Mouse (Mus musculus): ENCODE data around the gene Rcvrn. TPM values are rescaled to one million over a fixed set of nuclear protein-coding genes. Genes with fewer than 3 reads are reported as not detected.
A peak's percentile ranks its signal among the peaks of the same experiment; 100 is the strongest.

Gene Rcvrn
- 1 to 10 TPM in 2 of 4 experiments, under 1 TPM in 2; 0.72 to 2.4 (median 1.0) TPM for total RNA-seq (2022)

DNA sequence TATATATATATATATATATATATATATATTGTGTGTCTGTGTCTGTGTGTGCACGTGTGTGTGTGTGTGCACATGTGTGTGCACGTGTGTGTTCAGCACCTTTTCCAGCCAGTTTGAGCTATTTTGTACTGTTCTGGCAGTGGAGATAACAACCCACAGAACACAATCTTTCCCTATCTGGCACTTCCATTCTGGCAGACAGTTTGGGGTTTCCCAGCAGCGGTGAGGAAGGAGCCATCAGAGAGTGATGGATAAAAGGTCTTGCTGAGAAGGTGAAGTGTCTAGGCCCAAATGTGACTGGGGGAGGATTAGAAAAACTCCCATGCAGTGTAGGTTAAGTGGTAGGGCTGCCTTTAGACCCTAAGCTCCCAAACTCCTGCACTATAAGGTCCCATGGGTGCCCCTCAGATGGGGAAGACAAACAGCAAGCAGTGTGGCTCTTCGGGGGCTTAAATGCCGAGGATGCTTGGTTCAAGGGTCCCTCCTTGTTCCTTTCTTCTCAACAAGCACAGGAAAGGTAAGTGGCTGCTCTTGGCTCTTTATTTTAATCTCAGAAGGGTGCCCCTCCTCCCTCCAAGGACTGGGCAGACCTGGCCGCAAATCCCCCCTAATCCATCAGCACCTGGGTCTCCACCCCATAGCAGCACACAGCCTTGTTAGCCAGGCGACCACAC is at the start of gene Rcvrn:
Gene Rcvrn, plus strand, starts transcription at position 624 of the 674 bp plus-strand sequence.
- no peak for DNase-seq (ENCODE audit: low spot score in 2 of 2)

DNA sequence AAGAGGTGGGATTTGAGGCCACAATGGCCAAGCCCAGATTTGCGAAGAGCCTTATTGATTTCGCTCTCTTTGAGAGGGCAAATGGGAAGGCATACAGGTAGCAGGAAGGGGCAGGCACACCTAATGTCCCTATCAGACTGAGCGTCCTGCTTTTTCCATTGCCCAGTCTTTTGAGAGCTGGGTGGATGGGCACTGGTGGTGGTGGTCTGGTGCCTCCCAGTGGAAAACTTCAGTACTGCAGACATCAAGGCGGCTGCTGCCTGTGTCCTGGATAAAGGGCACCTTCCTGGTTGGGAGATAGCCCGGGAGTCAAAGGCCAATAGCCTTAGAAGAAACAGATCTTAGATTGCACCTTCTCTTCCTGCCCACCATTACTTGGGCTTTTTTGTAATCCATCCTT is 47.4 kb upstream of the Rcvrn start:
- DNase-seq (ENCODE audit: low spot score in 2 of 2) = peak in 1 of 2 experiments; percentile 66

DNA sequence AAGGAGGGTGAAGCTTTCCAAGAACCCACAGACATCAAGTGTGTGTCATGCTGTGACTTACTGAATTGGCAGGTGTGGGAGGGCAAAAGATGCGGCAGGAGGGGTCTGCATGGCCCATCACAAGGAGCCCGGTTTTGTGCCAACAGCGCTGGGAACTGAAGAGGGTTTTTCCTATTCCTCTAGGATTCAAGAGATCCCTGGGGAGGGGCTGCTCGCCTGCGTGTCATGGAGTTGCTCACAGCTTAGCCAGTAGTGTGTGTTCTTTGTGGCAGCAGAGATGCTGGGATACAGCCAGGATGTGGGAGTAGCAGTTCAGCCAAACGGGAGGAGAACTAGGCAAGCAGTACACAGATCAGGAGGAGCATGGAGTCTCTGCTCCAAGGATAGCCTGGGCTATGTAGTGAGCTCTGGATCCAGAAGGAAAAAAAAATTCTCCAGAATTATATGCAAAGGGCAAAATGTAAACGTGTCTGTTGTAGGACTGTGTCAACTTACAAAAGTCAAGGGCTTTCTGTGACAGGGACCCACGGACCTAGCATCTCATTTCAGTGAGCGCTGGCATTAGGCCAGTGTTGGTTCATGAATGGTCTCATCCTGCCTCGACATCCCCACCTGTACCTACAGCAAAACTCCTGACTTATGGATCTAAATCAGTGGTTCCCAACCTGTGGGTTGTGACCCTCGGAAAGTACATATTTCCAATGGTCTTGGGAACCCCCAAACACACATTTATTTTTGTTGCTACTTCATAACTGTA is 46.3 kb upstream of the Rcvrn start:
- DNase-seq (ENCODE audit: low spot score in 2 of 2) = peak in 1 of 2 experiments; percentile 82

DNA sequence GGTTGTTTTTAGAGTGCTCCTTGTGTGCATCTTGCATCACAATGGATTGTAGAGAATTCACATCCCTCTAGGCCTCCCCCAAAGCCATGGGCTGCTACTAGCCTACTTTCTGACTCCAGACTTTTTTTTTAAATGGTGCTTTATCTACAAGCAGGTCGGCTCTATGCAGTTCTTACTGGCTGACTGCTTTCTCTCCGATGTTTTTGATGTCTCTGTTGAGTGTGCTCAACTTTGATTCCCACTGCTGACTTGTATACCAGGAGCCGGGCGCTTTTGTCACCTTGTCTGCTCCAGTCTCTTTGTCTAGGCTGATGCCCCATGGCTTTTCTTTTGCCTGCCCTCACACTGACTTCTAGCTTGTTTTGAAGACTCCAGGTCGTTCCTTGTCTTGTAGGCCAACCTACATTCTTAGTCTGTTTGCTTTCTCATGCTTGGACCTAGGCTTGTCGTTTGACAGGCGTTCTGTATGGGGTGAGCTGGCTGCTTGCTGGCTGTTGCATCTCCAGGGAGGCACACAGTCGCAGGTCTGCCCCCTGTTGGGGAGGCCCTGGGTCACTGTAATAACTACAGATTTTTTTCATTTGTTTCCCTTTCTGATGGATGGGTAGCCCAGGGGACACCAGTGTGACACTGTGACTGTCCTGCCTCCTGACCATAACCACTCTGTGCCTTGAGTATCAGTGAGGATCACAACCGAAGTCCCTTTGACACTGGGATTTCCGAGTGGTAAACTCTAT is 45.0 kb upstream of the Rcvrn start:
- no peak for DNase-seq (ENCODE audit: low spot score in 2 of 2)

DNA sequence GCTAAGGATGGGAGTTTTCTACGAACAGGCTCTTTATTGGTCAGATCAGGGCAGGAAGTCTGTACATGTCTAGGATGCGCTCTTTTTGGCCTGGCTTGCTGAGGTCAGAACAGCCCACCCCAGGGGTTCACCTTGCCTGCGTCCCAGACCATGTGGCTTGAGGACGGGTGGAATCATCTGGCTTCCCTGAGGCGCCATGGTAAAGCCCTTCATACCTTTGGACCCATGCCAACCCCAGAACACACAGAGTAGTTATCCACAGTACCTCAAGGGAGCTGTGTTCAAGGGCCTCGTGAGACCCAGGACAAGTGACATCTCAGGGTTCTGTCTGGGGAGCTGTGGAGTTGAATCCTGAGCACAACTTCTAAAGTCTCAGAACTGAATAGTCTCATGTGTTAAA is 43.4 kb upstream of the Rcvrn start:
- DNase-seq (ENCODE audit: low spot score in 2 of 2) = no peak

DNA sequence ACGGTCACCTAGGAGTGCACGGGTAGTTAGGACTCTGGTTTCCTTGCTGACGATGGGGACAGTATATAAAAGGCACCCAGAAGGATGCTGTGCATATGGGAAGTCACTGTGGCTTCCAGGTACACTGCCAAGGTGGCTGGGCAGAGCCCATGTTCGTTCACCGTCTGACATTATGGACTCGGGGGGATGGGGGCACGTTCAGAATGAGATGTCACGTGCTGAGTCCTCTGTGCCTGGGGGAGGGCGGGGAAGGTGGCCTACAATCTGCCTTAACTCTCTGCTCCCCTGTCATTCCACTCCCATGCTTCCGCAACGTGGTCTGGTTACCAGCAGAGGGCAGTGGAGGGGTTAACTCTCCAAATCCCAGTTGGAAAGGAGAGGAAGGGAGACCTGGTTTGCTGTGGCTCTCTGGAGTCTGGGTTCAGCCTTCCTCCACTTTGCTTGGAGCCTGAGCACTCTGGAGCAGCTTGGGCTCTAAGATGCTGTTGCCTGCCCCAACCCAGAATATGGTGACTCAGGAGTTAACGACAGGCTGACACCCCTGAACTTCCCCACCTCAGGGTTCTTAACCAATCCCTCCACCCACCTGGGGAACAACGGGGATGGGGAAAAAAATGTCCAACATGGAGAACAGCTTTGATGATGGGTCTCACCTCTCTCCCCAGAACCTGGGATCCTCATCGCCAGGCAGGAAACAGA is 42.8 kb upstream of the Rcvrn start:
- DNase-seq (ENCODE audit: low spot score in 2 of 2) = peak in 1 of 2 experiments; percentile 55

DNA sequence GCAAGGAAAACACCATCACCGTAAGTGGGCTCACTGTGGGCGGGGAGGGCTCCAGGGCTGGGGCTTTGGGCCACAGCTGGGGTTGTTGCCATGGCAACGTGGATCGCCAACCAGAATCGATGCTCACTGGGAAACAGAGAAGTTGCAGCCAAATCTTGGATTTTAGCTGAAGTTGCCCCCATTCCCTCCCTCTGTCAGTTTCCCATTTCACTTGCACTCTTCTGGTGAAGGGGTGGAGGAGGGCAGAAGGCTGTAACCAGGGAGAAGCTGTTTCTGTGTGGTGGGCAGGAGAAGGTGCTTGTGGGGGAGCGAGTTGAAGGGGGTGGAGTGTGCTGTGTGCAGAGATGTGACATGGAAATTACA is 42.3 kb upstream of the Rcvrn start:
- no peak for DNase-seq (ENCODE audit: low spot score in 2 of 2)

DNA sequence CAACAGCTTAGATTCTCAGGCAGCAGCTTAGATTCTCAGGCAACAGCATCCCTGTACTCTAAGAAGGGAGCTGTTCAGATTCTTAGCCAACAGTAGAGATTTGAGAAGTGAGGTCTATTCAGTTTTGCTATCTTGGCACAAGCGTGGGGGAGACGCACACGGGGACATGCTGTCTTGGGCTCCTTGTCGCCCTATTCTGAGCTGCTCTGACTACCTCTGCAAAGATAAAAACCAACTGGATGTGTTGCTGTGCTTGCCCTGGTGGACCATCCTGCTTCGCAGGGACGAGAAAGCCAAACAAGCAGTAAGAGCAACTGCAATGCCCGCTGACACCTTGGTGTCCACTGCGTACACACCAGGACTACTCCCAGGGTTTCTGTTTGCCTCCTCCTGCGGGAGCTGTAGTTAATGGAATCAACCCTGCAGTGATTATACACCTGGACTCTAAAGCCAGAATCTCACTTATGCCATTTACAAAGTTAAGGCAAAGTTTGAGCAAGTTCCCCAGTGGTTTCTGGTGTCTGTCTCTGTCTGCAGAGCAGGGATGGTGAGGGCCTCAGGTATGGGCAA is 41.5 kb upstream of the Rcvrn start:
- no peak for DNase-seq (ENCODE audit: low spot score in 2 of 2)

DNA sequence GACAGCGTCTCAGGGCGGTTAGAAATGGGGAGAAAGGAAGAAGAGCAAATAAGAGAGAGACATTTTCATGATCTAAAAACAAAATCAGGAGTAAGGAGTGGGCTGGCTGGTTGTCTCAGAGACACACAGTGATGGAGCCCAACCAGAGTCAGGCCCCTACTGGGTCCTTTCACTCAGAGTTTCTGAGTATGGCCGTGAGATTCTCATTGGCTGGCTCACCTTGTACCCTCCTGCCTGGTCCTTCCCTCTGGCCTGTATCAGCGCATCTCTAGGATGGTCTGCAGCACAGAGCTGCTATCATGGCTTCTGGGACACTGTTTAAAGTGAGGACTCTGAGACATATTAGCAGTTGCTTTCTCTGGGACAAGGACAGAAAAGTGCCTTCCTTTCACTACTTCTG is 40.6 kb upstream of the Rcvrn start:
- no peak for DNase-seq (ENCODE audit: low spot score in 2 of 2)

DNA sequence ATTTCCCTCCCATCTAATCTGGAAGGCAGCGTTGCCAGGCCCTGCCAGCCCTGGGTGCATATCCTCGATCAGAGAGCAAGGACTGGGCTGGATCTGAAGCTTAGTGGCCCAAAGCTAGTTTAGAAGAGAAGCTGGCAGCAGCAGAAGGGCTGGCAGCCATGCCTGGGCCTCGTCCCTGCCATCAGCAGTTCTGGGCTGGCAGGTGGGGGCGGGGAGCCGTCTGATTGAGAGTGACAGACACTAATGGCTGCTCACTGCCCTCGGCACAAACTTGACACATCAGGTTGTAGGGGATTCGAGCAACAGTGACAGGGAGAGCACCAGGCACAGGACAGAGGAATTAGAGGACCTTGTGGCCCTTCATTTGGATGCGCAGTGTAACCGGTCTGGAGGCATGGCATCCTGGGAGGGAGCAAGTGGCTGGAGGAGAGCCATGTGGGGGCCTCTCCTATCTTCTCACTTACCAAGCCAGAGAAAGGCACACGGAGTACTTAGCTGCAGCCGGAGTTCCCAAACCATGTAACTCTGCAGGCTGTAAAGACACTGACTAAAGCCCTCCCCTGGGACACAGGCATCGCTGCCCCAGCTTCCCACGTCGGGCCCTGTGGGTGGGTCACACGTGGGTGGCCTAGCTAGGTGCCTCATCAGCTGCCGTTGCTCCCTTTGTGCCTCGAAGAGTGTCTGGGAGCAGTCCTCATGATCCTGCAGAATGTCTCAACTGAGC is 39.7 kb upstream of the Rcvrn start:
- no peak for DNase-seq (ENCODE audit: low spot score in 2 of 2)

DNA sequence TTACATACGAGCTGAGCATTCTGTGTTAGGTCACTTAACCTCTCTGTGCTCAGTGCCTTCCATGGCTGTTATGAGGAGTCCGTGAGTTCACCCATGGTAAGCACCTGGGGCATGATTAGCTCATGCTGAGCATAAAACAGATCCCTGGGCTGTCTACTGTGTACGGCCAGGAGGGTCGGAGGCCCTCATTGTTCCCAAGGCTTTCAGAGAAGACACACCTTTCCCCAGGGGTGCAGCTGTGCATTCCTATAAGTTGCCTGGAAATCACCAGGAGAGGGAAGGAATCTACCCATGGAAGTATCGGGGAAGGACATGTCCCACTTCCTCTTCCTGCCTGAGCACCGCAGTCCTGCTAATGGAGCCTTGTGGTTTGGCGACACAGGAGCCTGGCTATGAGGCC is 38.8 kb upstream of the Rcvrn start:
- no peak for DNase-seq (ENCODE audit: low spot score in 2 of 2)

DNA sequence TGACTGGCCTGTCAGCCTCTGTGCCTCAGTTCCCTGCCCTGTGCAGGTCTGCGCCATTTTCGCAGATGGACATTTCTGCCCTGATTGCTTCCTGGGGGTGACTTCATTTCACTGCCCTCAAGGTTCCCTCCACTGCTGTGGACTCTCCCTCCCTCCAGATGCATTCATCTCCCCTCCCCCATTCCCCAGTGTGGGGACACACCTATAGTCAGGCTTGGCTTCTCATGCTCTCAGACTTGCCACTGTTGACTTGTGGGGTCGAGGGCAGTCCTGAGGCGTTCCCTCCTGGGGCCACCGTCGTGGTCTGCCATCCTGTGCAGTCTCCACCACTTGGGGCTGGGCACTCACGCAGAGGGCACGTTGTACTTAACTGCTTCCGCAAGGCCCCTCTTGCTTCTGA is 38.3 kb upstream of the Rcvrn start:
- no peak for DNase-seq (ENCODE audit: low spot score in 2 of 2)

DNA sequence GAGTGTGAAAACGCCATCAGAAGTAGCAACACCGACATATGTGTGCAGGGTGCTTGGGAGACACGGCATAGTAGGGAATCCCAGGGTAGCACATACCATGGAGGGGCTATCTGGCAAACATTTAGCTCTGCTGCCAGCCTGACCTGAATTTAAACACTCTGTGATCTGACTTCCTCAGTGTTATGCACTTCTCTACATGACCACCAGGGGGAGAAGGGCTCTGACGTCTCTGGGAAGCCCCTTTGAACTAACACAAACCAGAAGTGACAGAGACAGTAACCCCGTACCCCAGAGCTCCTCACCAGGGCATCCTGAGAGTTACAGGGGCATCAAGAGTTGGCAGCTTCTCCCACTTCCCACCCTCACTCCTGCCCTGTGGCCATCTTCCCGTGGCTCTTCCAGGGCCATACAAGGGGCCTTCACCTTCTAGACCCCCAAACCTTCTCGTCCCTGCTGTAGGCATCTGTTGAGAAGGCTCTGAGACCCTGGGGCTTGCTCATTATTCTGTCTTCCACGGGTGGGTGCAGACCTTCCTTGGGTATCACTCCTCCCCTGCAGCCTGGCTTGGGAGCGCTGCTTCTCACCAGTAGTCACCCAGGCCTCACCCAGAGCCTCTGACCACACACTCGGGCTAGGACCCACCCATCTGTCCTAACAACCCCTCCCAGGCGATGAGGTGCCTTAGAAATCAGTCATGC is 37.3 kb upstream of the Rcvrn start:
- no peak for DNase-seq (ENCODE audit: low spot score in 2 of 2)

DNA sequence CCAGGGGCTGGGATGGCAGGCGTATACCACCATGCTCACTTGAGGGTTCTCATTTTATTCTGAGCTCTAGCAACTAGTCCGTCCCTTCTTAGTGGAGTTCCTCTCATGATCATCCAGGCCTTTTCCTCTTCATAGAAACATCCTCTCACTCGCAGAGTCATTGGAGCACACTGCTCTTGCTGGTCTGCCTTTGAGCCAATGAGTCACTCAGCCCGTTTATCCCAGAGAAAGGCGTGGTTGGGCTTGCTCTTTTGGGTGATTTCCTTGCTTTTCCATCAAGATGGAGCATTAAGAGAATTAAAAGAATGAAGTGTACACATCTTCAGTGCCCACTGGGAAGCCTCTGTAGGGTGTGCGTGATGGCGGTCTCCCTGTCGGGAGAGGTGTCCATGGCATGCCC is 33.7 kb upstream of the Rcvrn start:
- no peak for DNase-seq (ENCODE audit: low spot score in 2 of 2)

DNA sequence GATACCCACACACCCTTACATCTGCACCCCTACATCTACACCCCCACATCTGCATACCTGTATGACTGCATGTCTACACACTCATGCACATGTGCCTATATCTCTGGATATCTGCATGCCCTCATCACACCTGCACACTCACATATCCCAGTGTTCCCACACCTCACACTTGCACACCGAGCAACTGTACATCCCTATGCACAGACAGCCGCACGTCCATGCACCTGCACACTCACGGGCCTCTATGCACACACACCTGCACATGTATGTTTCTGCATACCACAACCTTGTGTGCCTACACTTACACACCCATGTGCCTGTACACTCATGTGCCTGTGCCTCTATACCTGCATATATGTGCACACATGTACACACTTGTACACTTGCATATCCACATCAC is 31.7 kb upstream of the Rcvrn start:
- no peak for DNase-seq (ENCODE audit: low spot score in 2 of 2)

DNA sequence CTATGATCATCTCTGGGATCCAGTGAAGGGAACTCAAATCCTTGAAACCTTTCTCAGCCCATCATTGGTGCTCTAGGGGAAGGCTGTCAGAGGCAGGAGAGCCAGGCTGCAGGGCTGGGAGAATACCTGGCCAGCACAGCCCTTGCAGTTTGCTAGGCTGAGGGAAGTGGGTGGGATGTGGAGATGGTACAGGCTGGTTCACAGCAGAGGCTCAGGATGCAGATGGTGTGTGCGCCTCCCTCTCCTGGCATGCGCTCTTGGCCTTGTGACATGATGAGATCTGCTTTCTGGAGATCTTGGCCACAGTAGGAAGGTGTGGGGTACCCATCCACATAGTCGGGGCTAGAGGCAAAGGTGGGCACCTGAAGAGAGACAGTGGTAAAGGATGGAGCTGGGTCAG is 30.9 kb upstream of the Rcvrn start:
- peak in 1 of 2 experiments; percentile 87 for DNase-seq (ENCODE audit: low spot score in 2 of 2)

DNA sequence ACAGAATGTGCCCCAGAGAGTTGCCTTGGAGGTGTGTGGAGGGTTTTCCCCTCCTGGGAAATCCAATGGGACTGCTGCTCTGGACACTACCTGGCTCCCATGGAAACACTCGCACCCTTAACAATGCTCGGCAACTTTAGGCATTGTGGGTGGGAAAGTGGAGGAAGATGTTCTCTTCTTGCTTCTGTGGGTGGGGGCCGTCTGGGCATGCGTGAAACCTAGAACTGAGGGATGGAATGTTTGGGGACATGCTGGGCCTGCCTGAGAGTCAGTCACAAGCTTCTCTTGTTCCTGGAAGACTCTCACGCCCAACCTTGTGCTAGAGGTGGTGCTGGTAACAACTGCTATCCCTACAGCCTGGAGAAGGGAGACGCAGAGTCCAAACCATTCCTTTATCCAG is 30.2 kb upstream of the Rcvrn start:
- DNase-seq (ENCODE audit: low spot score in 2 of 2) = peak in 1 of 2 experiments; percentile 71

DNA sequence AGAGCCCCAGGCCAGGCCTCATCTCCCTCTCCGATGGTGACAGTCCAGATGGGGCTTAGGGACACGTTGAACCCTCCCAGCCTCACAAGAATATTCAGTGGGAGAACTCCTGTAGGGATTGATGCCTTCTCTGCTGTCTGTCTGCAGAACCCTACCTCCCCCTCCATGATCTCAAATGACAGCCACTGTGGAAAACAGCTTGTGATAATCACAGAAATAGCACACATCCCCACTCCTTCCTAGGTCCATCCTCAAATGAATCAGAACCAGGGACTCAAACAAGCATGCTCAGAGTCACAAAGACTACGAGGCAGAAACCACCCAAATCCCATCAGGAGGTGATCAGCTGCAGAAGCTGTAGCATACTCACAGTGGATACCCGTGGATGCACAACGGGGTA is 29.0 kb upstream of the Rcvrn start:
- no peak for DNase-seq (ENCODE audit: low spot score in 2 of 2)

DNA sequence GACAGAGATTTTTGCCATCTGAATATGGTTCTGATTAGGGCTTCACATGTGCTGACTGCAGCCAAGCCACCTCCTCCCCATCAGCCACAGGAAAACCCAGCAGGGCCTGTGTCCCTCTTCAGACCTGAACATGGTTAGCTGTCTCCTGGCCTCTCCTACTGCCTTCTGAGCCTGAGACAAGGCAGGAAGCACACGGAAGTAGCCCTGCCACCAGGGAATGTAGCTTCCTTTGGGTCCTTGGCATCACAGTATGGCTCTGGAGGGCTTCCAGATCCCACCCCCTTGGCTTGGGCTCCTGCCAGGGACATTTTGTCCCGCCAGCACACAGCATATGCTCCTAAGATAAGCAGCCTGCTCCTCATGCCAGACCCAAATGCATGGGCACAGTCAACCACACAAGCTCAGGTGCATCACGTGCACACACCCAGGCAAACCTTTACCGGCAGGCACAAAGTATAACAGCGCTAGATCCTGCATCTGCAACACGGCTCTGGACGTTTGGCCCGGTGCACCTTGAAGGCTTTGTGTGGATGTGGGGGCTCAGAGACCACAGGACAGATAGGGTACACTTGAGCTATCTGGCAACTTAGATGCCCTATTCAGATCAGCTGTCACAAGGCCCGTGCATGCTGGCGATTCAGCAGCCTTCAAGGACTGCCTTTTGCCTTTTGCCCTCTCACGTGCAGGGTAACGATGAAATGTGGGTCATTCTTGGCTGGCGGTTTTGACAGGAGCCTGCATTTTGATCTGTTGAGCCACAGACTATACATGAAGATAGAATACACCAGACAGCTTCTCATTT is 27.4 kb upstream of the Rcvrn start:
- DNase-seq (ENCODE audit: low spot score in 2 of 2) = peak; percentile 71 to 86
